Mouse (Mus musculus): Measurements from ENCODE around the gene Pmch. TPM values are rescaled to one million over a fixed set of nuclear protein-coding genes. Genes with fewer than 3 reads are reported as not detected.

The Pmch gene
- polyA plus RNA-seq (2021) = 0.58 TPM

DNA sequence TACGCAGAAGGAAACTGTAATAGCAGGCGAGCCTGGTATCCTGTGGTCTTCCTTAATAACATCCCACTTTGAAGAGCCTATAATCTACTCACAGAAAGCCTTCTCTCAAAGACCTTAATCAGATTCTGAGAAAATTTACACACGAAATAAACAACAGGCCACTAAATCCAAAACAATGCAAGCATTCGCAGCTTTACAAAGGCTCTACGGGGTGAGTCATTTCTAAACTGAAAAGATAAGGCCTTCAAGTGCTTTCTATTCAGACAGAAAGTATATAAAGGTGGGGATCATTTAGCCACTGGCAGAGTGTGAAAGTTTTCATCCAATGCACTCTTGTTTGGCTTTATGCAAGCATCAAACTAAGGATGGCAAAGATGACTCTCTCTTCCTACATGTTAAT, at the start of gene Pmch:
Gene Pmch, plus strand, starts transcription at position 301 of the 400 bp plus-strand sequence.
- H3K27me3 ChIP-seq = no peaks in the 10 kb centered on the region
- CTCF ChIA-PET = no interaction called here
- in situ Hi-C loops (cut with MboI; ENCODE audit: low pct_unique_long_range_greater_than_20kb) = no loop called here
- POLR2A ChIA-PET = interaction anchor here (0.6 kb wide), 1 partner anchor 413 kb away, joined by 4 read pairs; no protein-coding TSS in a partner anchor
- DNase-seq (ENCODE audit: low read depth, low spot score) (no peak), ATAC-seq (no peak)
- TF ChIP-seq CTCF (IDR thresholded peaks at IDR 0.05) = no peak

DNA sequence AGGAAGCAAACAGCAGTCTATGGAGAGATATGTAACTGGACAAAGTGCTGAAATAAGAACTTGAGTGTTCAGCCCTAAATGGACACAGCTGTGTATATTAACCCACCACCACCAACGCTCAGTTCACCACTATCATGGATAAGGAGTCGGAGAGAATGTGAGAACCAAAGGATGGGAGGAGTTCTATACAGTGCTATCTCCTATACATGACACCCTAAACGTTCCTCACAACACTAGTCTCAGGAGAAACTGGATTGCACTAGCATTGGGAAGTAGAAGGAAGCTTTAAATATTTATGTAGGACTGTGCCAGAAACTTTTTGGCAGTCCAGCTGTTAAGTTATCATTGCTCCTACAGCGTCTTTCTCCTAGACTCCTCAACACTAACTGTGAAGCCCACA, 46.6 kb upstream of the Pmch start:
- no peak for DNase-seq (ENCODE audit: low read depth, low spot score)
- no peak for ATAC-seq
- TF ChIP-seq CTCF (IDR thresholded peaks at IDR 0.05) = no peak
- no peaks in the 10 kb centered on the region for H3K27me3 ChIP-seq
- ChIA-PET CTCF (interaction anchor here (1.7 kb wide), 1 partner anchor 14 kb away, joined by 4 read pairs; no protein-coding TSS in a partner anchor), POLR2A (no interaction called here)
- in situ Hi-C loops (cut with MboI; ENCODE audit: low pct_unique_long_range_greater_than_20kb) = no loop called here

GRCm38 (mm10) chr10:88046098-88046771, 44.6 kb upstream of the Pmch start:
- no peak for TF ChIP-seq CTCF (IDR thresholded peaks at IDR 0.05)
- in situ Hi-C loops (cut with MboI; ENCODE audit: low pct_unique_long_range_greater_than_20kb) = no loop called here
- no peaks in the 10 kb centered on the region for H3K27me3 ChIP-seq
- ATAC-seq (no peak), DNase-seq (ENCODE audit: low read depth, low spot score) (no peak)
- POLR2A ChIA-PET = no interaction called here
- CTCF ChIA-PET = interaction anchor here (1.0 to 1.1 kb wide), 4 partner anchors 9 to 29 kb away, joined by 3 to 4 read pairs (median 3); no protein-coding TSS in a partner anchor

DNA sequence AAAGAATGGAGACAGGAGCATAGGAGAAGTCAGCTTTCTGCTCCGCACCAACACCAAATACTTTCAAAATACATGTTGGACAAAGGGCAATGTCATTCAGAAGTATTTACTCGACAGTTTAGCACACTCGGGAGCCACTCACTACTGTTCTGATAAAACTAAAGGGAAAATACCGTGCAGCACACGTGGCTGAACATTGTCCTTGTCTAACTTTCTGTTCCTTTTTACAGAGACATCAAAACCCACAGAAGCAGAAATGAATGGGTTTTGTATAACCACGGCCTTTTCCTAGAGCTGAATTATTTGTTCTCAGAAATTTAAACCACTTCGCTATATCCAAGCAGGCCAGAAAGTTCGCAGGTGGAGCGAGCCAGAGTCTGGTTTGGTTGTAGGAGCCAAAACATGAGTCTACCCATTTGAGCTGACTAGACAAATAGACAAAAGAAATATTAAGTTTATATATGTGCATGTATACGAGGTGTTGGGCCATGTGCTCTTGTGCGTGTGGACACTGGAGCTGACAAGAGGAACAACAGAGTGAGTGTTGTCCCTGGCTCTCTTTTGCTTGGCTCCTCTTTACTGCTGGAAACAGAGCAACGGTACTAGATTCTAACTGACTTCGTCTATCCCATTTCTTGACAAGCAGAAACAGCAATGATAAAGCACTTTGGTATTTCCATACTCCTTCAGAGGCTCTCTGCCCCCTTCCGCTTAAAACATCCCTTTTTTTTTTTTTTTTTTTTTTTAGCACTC, 36.5 kb upstream of the Pmch start:
- in situ Hi-C loops (cut with MboI; ENCODE audit: low pct_unique_long_range_greater_than_20kb) = no loop called here
- no peak for ATAC-seq
- ChIA-PET POLR2A (no interaction called here), CTCF (interaction anchor here (1.1 kb wide), 1 partner anchor 8 kb away, joined by 4 read pairs; no protein-coding TSS in a partner anchor)
- H3K27me3 ChIP-seq = no peaks in the 10 kb centered on the region
- DNase-seq (ENCODE audit: low read depth, low spot score) = no peak
- TF ChIP-seq CTCF (IDR thresholded peaks at IDR 0.05) = no peak

- in situ Hi-C loops (cut with MboI; ENCODE audit: low pct_unique_long_range_greater_than_20kb) = no loop called here
- no peak for TF ChIP-seq CTCF (IDR thresholded peaks at IDR 0.05)
- ATAC-seq = no peak
- H3K27me3 ChIP-seq = no peaks in the 10 kb centered on the region
- ChIA-PET POLR2A (no interaction called here), CTCF (interaction anchor here (1.2 kb wide), 1 partner anchor 11 kb away, joined by 3 read pairs; no protein-coding TSS in a partner anchor)
- no peak for DNase-seq (ENCODE audit: low read depth, low spot score)
Measured at GRCm38 (mm10) chr10:88056950-88057649, 33.8 kb upstream of the Pmch start.

DNA sequence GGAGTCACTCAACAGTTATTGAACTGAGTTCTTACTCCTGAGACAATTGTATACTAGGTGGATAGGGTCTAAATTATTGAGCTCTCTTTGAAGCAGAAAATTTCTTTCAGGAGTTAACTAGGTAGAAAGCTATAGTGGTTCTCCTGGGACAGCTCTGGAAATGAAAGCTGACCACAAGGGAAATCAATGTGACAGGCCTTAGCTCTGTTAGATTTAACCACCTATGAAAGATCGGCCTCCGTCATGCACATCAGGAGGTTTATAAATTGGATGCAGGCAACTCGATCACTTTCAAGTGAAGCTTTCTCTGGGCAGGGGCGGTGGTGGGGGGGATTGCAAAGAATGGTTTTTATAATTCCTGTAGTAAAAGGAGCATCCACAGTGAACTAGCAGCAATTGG, 27.4 kb upstream of the Pmch start:
- DNase-seq (ENCODE audit: low read depth, low spot score) (no peak), ATAC-seq (no peak)
- H3K27me3 ChIP-seq = no peaks in the 10 kb centered on the region
- TF ChIP-seq CTCF (IDR thresholded peaks at IDR 0.05) = no peak
- ChIA-PET CTCF (interaction anchor here (2.1 kb wide), 1 partner anchor 12 kb away, joined by 6 read pairs; no protein-coding TSS in a partner anchor), POLR2A (no interaction called here)
- in situ Hi-C loops (cut with MboI; ENCODE audit: low pct_unique_long_range_greater_than_20kb) = no loop called here

DNA sequence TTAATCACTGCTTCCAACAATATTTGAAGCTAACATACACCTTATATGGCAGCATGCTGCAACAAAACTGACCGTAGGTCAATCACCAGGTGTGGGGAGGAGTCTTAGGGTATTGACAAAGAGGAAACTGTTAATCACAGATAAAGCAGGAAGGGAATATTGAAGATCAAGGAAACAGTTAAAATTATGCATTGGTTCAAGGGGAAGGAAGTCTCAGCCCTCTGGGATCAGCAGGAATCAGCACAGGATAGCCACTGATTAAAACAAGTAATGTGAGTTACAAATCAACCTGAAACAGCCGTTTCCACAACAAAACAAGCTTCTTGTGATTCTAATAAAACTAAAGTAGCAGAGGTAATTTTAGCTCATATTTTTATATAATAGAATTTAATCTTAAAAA, 26.0 kb upstream of the Pmch start:
- no peak for TF ChIP-seq CTCF (IDR thresholded peaks at IDR 0.05)
- no peak for DNase-seq (ENCODE audit: low read depth, low spot score)
- no peaks in the 10 kb centered on the region for H3K27me3 ChIP-seq
- in situ Hi-C loops (cut with MboI; ENCODE audit: low pct_unique_long_range_greater_than_20kb) = no loop called here
- CTCF ChIA-PET = interaction anchor here (2.1 kb wide), 1 partner anchor 11 kb away, joined by 6 read pairs; no protein-coding TSS in a partner anchor
- POLR2A ChIA-PET = no interaction called here
- no peak for ATAC-seq

GRCm38 (mm10) chr10:88067377-88067776, 23.5 kb upstream of the Pmch start:
- no peak for ATAC-seq
- no peak for DNase-seq (ENCODE audit: low read depth, low spot score)
- no peaks in the 10 kb centered on the region for H3K27me3 ChIP-seq
- ChIA-PET CTCF (no interaction called here), POLR2A (no interaction called here)
- in situ Hi-C loops (cut with MboI; ENCODE audit: low pct_unique_long_range_greater_than_20kb) = no loop called here
- TF ChIP-seq CTCF (IDR thresholded peaks at IDR 0.05) = no peak

DNA sequence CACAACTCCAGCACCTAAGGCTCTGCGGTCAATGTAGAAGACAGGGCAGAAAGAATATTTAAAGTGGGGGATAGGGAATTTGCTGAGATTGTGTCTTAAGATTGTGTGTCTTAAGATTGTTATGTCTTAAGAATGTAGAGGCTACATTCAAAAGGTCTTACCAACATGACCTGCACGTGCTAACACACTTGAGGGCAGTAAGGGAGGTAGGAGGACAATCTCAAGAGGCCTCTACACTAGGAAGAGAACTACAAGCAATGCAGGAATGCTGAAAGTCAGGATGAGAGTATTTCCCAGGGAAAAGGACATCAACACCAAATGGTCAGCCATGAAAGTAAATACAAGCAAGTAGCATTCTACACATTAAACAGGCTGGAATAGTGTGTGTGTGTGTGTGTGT, 15.3 kb downstream of the Pmch start:
- in situ Hi-C loops (cut with MboI; ENCODE audit: low pct_unique_long_range_greater_than_20kb) = no loop called here

DNA sequence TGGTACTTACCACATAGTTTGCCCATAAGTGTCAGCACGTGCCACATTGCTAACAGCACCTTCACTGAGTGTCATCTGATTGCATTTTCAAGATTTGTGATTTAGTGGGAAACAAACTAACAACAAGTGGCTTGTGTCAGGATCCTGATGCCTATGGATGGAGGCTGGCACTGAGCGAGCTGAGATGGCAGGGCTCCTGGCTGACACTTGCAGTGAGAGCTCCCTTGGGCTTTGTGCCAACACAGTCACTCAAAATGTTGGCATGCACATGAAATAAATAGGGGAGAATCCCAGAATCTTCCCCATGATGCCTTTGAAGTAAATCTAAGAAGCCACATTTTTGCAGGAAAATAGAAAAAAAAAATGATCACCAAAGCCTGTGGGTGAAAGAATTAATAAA, 22.4 kb downstream of the Pmch start:
- DNase-seq (ENCODE audit: low read depth, low spot score) (no peak), ATAC-seq (no peak)
- ChIA-PET POLR2A (no interaction called here), CTCF (no interaction called here)
- no peaks in the 10 kb centered on the region for H3K27me3 ChIP-seq
- in situ Hi-C loops (cut with MboI; ENCODE audit: low pct_unique_long_range_greater_than_20kb) = loop anchor here (10.0 kb wide), 1 partner anchor 258 kb away; the partner anchor contains the start of gene Igf1
- TF ChIP-seq CTCF (IDR thresholded peaks at IDR 0.05) = no peak

More for the DNA sequence above, 15.3 kb downstream of the Pmch start:
- no peaks in the 10 kb centered on the region for H3K27me3 ChIP-seq
- no peak for TF ChIP-seq CTCF (IDR thresholded peaks at IDR 0.05)
- ChIA-PET POLR2A (no interaction called here), CTCF (no interaction called here)
- no peak for DNase-seq (ENCODE audit: low read depth, low spot score)
- no peak for ATAC-seq
